In genomic region chr14:87427659-87428289, GRCm38 (mm10) we compare ENCODE assay signal across 25 mouse cellular contexts. TPM values are rescaled to one million over a fixed set of nuclear protein-coding genes. Genes with fewer than 3 reads are reported as not detected.
A peak's percentile ranks its signal among the peaks of the same experiment; 100 is the strongest.
DNase-seq lines count a peak whose midpoint lies in the region; ATAC-seq lines count a peak whose summit lies in the region.
"Had no signal": no experiment of that assay in that cellular context is flagged by ENCODE, and none has a peak within 500 bp of the region (broad histone marks: within the 10 kb centered on the region; RNA-seq: fewer than 3 reads in every experiment).

No protein-coding gene starts in this region.

- no peak overlapping the region for H3K4me3 ChIP-seq in liver, embryonic 13.5 days (replicated peaks)
- H3K4me3 ChIP-seq in megakaryocyte, embryonic 14.5 days (replicated peaks): peak overlapping the region; percentile 55
- H3K4me3 ChIP-seq: embryonic facial prominence, embryonic 10.5 days; embryonic facial prominence, embryonic 15.5 days; forebrain, embryonic 13.5 days; kidney, embryonic 15.5 days; limb, embryonic 13.5 days had no signal

- H3K27me3 ChIP-seq in liver, embryonic 13.5 days: no peaks in the 10 kb centered on the region
- H3K27me3 ChIP-seq in megakaryocyte, embryonic 14.5 days (replicated peaks): no peaks in the 10 kb centered on the region
- H3K27me3 ChIP-seq: embryonic facial prominence, embryonic 15.5 days; forebrain, embryonic 13.5 days; kidney, embryonic 15.5 days; limb, embryonic 13.5 days had no signal

- no peaks in the 10 kb centered on the region for H3K9me3 ChIP-seq in liver, embryonic 13.5 days (replicated peaks)
- no peaks in the 10 kb centered on the region for H3K9me3 ChIP-seq in megakaryocyte, embryonic 14.5 days
- H3K9me3 ChIP-seq: embryonic facial prominence, embryonic 10.5 days; embryonic facial prominence, embryonic 15.5 days; forebrain, embryonic 13.5 days; kidney, embryonic 15.5 days; limb, embryonic 13.5 days had no signal

- WGBS in liver, embryonic 13.5 days (ENCODE audit: insufficient replicate concordance): 48% methylated on average over 5 of the region's 5 CpGs

- ATAC-seq in liver, embryonic 13.5 days (ENCODE audit: low read depth): no peak
- peak; percentile 64 for ATAC-seq in common myeloid progenitor, adult 5-6 weeks (replicated peaks; ENCODE audit: low read depth, poor library complexity, severe bottlenecking)
- ATAC-seq: forebrain, embryonic 13.5 days; hindbrain, embryonic 16.5 days; lung, postnatal 0 days had no signal

- H3K4me2 ChIP-seq in liver, embryonic 13.5 days: no peak overlapping the region
- H3K4me2 ChIP-seq: embryonic facial prominence, embryonic 15.5 days; forebrain, embryonic 13.5 days; kidney, embryonic 15.5 days; limb, embryonic 13.5 days; midbrain, embryonic 11.5 days had no signal

- peak overlapping the region; percentile 72 for H3K27ac ChIP-seq in liver, embryonic 13.5 days
- H3K27ac ChIP-seq: embryonic facial prominence, embryonic 10.5 days; embryonic facial prominence, embryonic 15.5 days; forebrain, embryonic 13.5 days; kidney, embryonic 15.5 days; limb, embryonic 13.5 days had no signal

- H3K36me3 ChIP-seq in liver, embryonic 13.5 days: no peaks in the 10 kb centered on the region
- peaks cover 11% of the 10 kb centered on the region for H3K36me3 ChIP-seq in megakaryocyte, embryonic 14.5 days (replicated peaks; ENCODE audit: low read length)
- H3K36me3 ChIP-seq: embryonic facial prominence, embryonic 10.5 days; embryonic facial prominence, embryonic 15.5 days; kidney, embryonic 15.5 days; limb, embryonic 13.5 days had no signal

- H3K9ac ChIP-seq in liver, embryonic 13.5 days: no peak overlapping the region
- H3K9ac ChIP-seq: embryonic facial prominence, embryonic 15.5 days; forebrain, embryonic 13.5 days; kidney, embryonic 15.5 days; limb, embryonic 13.5 days had no signal

- DNase-seq in liver, embryonic 13.5 days: no peak
- DNase-seq in liver: no peak
- DNase-seq in right cerebral cortex, postnatal 4 days: no peak
- DNase-seq in left cerebral cortex, adult 18-20 months (ENCODE audit: low spot score in 2 of 2): no peak
- no peak for DNase-seq in heart, adult 9 months (ENCODE audit: low spot score in 2 of 2)
- DNase-seq: adrenal gland, postnatal 25 days; cerebellum, adult 18-20 months; gastrocnemius, postnatal 25 days; heart, adult 18-20 months; heart, postnatal 14 days; kidney, adult 18-20 months; kidney, postnatal 25 days; lung, adult 18-20 months; lung, postnatal 4 days; thymus, postnatal 14 days had no signal

- peaks cover 32% of the 10 kb centered on the region for H3K4me1 ChIP-seq in liver, embryonic 13.5 days (replicated peaks)
- peaks cover 79% of the 10 kb centered on the region for H3K4me1 ChIP-seq in megakaryocyte, embryonic 14.5 days
- H3K4me1 ChIP-seq: kidney, embryonic 15.5 days had no signal

RNA-seq across cellular contexts. Expression of gene Tdrd3, which starts 11.3 kb away (rescaled TPM):
- polyA plus RNA-seq in liver, embryonic 13.5 days (2015; fragmentation: Nextera tagmentation; extraction: Ambion mirVana): 7.8 and 10.8 TPM in 2 replicates
- total RNA-seq in common myeloid progenitor, adult 5-6 weeks (2017): 35.2 and 41.6 TPM in 2 replicates
- polyA plus RNA-seq in megakaryocyte, embryonic 14.5 days (2012; ENCODE audit: insufficient read depth, low replicate concordance): 2.7 TPM in 1 of 2 replicates, not detected in the other
- total RNA-seq in left cerebral cortex, adult 18-20 months (2021): 10 to 100 TPM; 27.7 to 30.9 TPM
